Mouse (Mus musculus) heart, adult 18-20 months (tissue): ENCODE results near the gene Lypd9. TPM values are rescaled to one million over a fixed set of nuclear protein-coding genes. Genes with fewer than 3 reads are reported as not detected.
"Not testable (repeated sequence)": the region's sequence is repeated elsewhere in the genome, so short reads cannot be mapped to it uniquely, and the experiment has no call there.

Experiments used
- DNase-seq, 2 experiments: peaks; one replicate each; pipeline ENCODE4 v3.0.0; 2021 to 2022; ENCODE audit warnings: mixed read lengths in 1 of 2
- long read RNA-seq, 2 experiments: library from polyadenylated mRNA; stranded (forward); transcript quantifications; one replicate each; pipeline ENCODE4 v2.0.0; 2021
- total RNA-seq, 2 experiments: library from RNA; stranded (reverse); gene quantifications; 2 replicates each; pipeline ENCODE4 v1.2.3; 2021

Gene Lypd9
- total RNA-seq, result not detected
- long read RNA-seq, experiment 1, result 0 reads
- long read RNA-seq, experiment 2, result 0 reads

DNA sequence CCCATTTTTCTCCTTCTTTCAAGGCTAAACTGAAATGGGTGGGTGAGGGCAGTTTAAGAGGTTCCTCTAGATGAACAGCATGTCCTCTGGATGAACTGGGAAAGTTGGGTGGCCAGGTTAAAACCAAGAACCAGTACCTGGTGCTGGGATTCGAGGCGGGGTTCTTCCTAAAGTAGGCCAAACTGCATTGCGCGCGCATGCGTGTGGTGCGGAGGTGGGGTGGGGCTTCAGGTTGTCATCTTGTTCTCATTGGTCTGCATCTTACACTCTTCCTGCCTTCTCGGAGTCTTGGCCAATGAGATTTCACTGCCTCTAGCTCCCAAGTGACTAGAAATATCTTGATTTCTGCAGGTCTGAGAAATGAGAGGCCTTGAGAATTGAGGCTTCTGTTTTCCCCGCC lies at the start of gene Lypd9:
Gene Lypd9 (minus strand): TSS at position 165 of the 400 bp plus-strand sequence.
- DNase-seq, result no peak

DNA sequence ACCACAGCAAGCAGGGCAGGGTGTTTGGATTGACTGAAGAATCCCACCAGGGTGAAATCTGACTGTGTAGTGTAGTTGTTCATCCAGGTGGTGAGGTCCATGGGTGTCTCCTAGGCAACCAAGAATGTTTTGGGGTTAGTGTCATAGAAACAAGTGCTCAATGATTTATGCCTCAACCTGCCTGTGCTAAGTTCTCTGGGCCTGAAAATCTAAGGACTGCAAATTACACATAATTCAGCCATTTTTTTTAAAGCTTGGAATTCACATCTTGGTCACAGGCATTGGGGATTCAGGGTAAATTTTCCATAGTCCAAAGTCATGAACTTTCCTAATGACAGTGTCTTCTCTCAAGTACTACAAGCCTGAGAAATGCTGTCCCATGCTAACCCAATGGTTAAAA lies 49.7 kb upstream of the Lypd9 start, which contains the start of gene Olfr331:
Gene Olfr331 (minus strand): TSS at position 101 of the 400 bp plus-strand sequence.
- DNase-seq, result not testable (repeated sequence)

DNA sequence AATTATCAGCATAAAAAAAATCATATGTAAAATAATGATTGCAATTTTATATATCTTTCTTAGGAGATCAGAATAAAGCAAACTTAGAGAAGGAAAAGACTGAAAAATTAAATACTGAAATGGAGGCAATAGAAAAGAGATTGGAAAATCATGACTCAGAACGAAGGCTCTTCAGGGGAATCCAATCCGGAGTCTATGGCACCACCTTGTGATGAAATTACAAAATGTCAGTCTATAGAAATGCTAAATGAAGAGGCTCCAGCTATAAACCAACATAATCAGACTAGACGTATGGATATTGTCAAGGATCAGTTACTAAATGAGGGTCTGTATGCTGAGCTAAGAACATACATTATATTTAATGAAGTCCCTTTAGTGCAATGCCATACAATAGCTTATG lies 46.6 kb upstream of the Lypd9 start:
- peak in 1 of 2 experiments; percentile 12 for DNase-seq

DNA sequence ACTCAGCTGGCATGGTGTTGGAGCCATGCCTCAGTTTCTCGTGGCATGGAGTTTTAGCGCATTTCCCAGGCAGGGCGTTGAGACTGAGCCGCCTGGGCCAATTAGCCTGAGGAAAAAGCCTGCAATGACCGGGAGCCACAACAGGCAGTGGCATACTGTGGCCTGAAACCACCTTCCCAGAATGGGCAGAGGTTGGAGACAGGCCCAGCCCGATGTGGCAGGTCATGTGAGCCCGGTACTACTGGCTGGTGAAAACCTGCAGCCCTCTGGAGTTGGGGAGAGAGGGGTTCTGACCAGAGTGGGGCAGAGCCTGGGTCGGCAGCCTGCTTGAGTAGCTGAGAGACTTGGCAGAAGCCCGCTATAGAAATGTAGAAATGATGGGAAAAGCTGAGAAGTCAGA lies 46.0 kb upstream of the Lypd9 start:
- DNase-seq, result peak; percentile 62 to 66

DNA sequence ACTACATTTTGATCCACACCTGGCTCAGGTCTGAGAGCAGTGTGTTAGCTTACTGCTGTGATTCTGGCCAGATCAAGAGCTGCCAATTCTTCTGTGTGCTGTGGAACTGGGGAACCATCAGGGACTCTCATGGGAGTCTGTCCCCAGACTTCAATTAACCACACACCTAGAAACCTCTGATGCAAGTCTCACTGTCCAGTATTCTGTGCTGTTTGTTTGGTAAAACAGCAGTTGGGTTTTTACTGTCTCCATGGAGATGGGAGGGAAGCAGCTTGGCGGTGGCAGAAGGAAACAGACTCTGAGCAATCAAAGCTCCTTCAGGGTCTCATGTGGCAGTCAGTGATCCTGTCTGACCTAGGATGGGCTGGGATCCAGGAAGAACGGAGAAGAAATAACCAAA lies 39.7 kb upstream of the Lypd9 start, which contains the start of gene Olfr332:
Gene Olfr332 (minus strand): TSS at position 101 of the 400 bp plus-strand sequence.
- no peak for DNase-seq

DNA sequence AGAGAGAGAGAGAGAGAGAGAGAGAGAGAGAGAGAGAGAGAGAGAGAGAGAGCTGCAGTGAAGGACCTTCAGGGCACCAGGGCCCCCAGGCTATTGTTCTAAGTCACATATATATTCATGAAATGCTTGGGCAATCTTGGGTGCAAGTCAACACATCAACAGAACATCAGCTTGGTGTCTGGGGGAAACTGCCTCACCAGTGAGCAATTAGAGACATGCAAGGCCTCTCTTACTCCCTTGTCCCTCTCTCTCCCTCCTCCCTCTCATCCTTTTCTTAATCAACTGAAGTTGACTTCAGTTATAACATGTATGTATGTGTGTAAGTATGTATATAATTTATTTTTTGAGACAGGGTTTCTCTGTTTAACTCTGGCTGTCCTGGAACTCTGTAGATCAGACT lies 9.4 kb upstream of the Lypd9 start, which contains the start of gene Olfr30:
Gene Olfr30 (minus strand): TSS at position 101 of the 400 bp plus-strand sequence.
- no peak for DNase-seq

DNA sequence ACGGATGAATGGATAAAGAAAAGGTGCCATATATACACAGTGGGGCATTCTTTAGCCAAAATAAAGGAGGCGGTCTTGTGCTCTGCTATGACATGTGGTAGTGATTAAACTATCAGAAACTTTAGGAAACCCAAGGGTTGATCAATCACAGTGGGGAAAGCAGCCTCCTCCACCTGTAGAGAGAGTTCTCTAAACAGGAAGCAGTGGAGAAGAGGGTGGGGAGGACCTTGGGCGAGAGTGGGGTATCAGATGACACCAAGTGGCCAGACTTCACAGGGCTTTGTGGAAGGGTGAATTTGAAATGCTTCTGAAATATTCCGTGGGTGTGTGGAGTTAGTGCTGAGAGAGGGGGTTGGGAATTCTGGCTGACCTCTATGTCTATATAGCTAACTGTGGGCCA lies 869 bp upstream of the Lypd9 start:
- DNase-seq, result no peak

DNA sequence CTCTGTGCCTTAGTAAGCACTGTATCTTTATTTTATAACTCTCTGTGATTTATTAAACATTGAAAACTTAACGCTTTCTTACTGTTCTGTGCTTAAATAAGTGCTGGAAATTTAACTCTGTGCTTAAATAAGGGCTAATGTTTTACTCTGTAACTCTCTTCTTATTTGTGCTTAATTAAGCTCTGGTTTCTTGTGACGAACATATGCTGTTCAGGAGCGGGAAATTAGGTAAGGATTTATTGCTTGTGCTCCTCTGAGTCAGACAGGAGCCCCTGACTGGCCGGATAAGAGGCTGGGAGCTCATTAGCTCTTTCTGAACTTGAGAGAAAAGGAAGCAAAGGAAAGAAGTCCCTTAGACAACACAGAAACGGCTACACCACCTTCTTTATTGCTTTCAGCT lies 14.9 kb downstream of the Lypd9 start:
- no peak for DNase-seq

DNA sequence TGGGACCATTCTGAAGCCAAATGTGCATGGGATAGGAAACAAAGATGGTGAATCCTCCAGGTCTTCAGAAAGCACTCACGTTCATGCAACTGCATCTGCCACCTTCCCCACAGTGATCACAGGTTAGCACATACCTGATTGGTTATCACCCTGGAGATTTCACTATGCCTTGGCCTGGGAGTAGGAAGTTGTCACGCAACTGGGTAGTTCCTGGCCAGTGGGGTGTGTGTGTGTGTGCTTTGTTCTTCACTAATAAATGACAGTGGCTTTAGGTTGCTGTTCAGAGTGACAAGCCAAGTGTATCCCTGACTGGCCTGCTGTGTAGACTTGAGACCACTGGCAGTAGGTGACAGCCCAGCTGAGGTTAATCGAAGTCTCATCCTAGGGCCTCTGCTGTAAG lies 20.5 kb downstream of the Lypd9 start, which contains the start of gene Gm12253:
Gene Gm12253 (plus strand): TSS at position 301 of the 400 bp plus-strand sequence.
- no peak for DNase-seq

DNA sequence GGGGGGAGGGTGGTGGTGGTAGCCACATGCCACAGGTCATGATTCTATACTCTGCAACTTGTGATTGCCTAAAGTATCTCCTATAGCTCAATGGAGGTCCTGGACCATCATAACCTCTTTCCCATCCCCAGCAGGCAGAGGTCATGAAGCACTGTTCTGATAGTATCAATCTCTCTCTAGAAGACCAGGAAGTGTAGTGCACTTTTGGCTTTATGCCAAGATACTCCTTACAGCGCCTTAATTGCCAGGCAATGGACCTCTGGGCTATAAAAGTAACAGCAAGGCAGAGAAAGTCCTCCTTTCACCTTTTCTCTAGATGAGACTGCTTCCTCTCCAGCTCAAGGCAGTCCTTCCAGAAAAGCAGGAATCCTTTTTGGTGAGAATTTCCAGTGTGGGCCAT lies 31.9 kb downstream of the Lypd9 start, which contains the start of gene 1810065E05Rik:
Gene 1810065E05Rik (plus strand): TSS at position 297 of the 400 bp plus-strand sequence.
- no peak for DNase-seq

DNA sequence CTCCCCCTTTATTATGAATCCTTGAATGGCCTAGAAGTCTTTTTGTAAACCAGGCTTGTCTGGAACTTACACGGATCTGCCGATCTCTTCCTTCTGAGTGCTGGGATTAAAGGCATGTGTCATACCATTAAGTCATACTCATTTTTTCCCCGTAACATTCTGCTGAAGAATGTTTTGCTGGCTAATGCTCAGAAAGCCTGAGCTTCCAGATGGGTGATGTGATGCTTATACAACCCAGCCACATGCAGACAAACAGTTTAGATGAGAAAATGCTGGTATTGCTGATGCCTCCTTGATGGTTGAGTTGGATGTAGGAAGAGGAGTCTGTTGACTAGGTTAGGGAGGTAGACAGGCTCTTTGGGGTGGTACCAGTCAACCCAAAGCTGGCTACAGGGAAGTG lies 34.4 kb downstream of the Lypd9 start:
- peak in 1 of 2 experiments; percentile 6 for DNase-seq

DNA sequence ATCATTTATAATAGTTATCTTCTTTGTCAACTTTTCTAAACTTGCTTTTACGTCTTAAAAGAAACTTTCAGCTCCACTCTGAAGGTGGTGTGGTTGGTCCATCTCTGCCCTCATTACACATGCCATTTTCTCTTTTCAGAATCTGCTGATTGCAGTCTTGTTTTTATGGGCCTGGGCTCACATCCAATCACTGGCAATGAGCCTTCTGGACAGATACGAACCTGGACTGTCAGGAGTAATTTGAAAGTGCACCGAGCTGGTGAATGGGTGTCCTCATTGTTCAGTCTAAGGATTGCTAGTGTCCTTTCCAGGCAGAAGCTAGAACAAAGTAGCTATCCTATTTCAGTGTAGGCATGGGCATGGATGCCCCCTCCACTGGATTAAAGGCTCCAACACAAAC lies 44.7 kb downstream of the Lypd9 start:
- no peak for DNase-seq

DNA sequence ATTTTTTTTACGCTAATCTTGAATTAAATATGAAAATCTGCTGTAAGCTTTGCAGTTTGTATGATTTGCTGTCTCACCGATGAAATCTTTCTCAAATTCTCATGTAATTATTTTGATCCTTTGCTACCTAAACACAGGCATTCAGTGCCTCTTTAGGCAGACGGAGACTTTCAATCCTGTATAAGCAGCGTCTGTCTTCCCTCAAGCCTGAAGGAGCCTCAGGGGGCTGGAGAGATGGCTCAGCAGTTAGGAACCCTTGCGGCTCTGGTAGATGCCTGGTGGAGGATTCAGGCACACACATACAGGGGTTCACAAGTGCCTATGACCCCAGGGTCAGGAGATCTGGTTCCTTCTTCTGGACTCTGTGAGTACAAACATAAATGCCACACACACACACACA lies 52.1 kb downstream of the Lypd9 start:
- no peak for DNase-seq

DNA sequence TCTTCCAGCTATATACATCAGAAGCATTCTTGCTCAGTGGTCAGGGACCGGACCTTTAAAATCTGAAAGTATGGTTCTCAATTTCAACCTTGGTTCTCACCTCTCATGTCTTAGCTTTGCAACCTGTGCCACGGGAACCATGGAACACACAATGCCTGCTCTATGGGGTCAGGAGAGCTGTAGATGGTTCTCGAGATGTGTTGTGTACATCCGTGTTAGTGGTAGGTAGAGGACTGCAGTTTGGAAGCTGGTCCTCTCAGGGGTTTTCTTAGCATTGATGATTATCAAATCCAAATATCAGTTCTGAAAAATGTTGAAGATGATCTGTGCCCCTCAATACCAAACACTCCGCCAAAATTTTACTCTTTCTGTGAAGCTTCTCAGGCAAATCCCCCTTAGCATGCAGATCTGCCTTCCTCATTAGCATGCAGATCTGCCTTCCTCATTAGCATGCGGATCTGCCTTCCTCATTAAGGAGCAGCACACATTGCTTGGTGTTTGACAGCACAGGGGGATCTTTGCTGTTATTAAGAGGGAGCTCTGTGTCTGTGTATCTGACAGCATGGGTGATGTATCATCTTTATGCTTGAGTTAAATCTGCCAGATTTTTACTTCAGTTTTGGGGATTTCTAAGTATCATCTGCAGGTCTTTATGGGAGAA lies 52.6 kb downstream of the Lypd9 start:
- no peak for DNase-seq

Other genes with a start within 250 kb of the Lypd9 start
- gene 4930438A08Rik, start 178.1 kb downstream of the Lypd9 start, total RNA-seq, result not detected
- 1 to 10 TPM; 2.5 to 4.4 TPM for gene Zfp692, start 145.9 kb downstream of the Lypd9 start, total RNA-seq
- gene Zfp672, start 122.6 kb downstream of the Lypd9 start, total RNA-seq, result 10 to 100 TPM; 35.2 to 42.4 TPM
- gene Sh3bp5l, start 122.2 kb downstream of the Lypd9 start, total RNA-seq, result 10 to 100 TPM; 27.7 to 30.0 TPM
- not detected for gene Lypd8, start 73.9 kb downstream of the Lypd9 start, total RNA-seq
- not detected for gene 1810065E05Rik, start 31.8 kb downstream of the Lypd9 start, total RNA-seq
- gene Gm12253, start 20.4 kb downstream of the Lypd9 start, total RNA-seq, result not detected
- not detected for gene Olfr30, start 9.3 kb upstream of the Lypd9 start, total RNA-seq
- gene Olfr332, start 39.6 kb upstream of the Lypd9 start, total RNA-seq, result not detected
- not detected for gene Olfr331, start 49.6 kb upstream of the Lypd9 start, total RNA-seq
- not detected for gene Olfr330, start 81.9 kb upstream of the Lypd9 start, total RNA-seq
- not detected for gene Olfr329-ps, start 93.5 kb upstream of the Lypd9 start, total RNA-seq
- under 1 TPM in 1 of 2 experiments, not detected in 1; 0.10 TPM for gene Olfr328, start 102.7 kb upstream of the Lypd9 start, total RNA-seq
- gene Olfr224, start 117.6 kb upstream of the Lypd9 start, total RNA-seq, result not detected
- gene Olfr325, start 124.8 kb upstream of the Lypd9 start, total RNA-seq, result not detected
- not detected for gene Olfr324, start 142.2 kb upstream of the Lypd9 start, total RNA-seq
- gene 2210407C18Rik, start 163.2 kb upstream of the Lypd9 start, total RNA-seq, result 1 to 10 TPM; 2.7 to 4.9 TPM
- not detected for gene Olfr323, start 177.6 kb upstream of the Lypd9 start, total RNA-seq
- gene Trim58, start 187.5 kb upstream of the Lypd9 start, total RNA-seq, result not detected
- gene Olfr322, start 205.9 kb upstream of the Lypd9 start, total RNA-seq, result not detected
- gene Olfr320, start 228.2 kb upstream of the Lypd9 start, total RNA-seq, result not detected
- gene Olfr319, start 246.2 kb upstream of the Lypd9 start, total RNA-seq, result not detected